Mouse (Mus musculus) G1E (cell line): ENCODE data around the gene Klhl30. TPM values are rescaled to one million over a fixed set of nuclear protein-coding genes. Genes with fewer than 3 reads are reported as not detected.
A peak's percentile ranks its signal among the peaks of the same experiment; 100 is the strongest.

Experiments
- ATAC-seq: 2 replicates; pipeline ENCODE4 v1.8.0; 2016; ENCODE audit warnings: mild to moderate bottlenecking; ENCODE audit not compliant: insufficient number of reproducible peaks, poor library complexity, low FRiP score, severe bottlenecking; ENCODE audit errors: extremely low read depth
- DNase-seq: peaks from one replicate; pipeline ENCODE4 v3.0.0; 2012; ENCODE audit warnings: low spot score
- H3K27me3 ChIP-seq: 2 replicates; pipeline ENCODE4 v1.6.1; 2012; ENCODE audit warnings: mild to moderate bottlenecking, low read length, inconsistent platforms; ENCODE audit not compliant: insufficient read depth
- H3K36me3 ChIP-seq: replicated peaks from 2 replicates; pipeline ENCODE3; 2012; ENCODE audit warnings: mild to moderate bottlenecking, inconsistent platforms
- H3K4me1 ChIP-seq: 2 replicates; pipeline ENCODE4 v1.6.1; 2012; ENCODE audit warnings: low read depth, low read length, inconsistent platforms, mixed read lengths; ENCODE audit not compliant: insufficient read depth
- H3K4me3 ChIP-seq: 2 replicates; pipeline ENCODE4 v1.5.1; 2012; ENCODE audit warnings: low read depth, mild to moderate bottlenecking, inconsistent platforms, low read length, moderate library complexity, mixed read lengths
- H3K9me3 ChIP-seq: replicated peaks from 2 replicates; pipeline ENCODE4 v1.6.1; 2012; ENCODE audit warnings: inconsistent platforms
- GATA2 ChIP-seq: IDR thresholded peaks from 2 replicates; pipeline ENCODE4 v1.6.1; 2012; ENCODE audit warnings: low read depth, low read length, inconsistent platforms, borderline replicate concordance
- polyA plus RNA-seq: library from polyadenylated mRNA; stranded (reverse); fragments of >175 nt; gene quantifications from 2 replicates; pipeline ENCODE4 v1.2.3, GENCODE M21; 2012
- total RNA-seq, 2 experiments: library from RNA; stranded (forward) in 1 of 2; stranded (reverse) in 1 of 2; fragments of 200-1000 nt in 1 of 2; fragments of >200 nt in 1 of 2; fragmentation: Nextera tagmentation in 1 of 2; gene quantifications; 2 replicates each; pipeline ENCODE4 v1.2.3; 2014 to 2017

Gene Klhl30
- total and polyA plus RNA-seq, 3 experiments, result 0.16 TPM; not detected in 2

- H3K4me1 ChIP-seq, result peaks cover 37% of the 10 kb centered on the region
- H3K36me3 ChIP-seq, result peaks cover 37% of the 10 kb centered on the region
- ATAC-seq (no peak), DNase-seq (no peak)
- no peak for TF ChIP-seq GATA2
- peaks cover 13% of the 10 kb centered on the region for H3K27me3 ChIP-seq
- no peaks in the 10 kb centered on the region for H3K9me3 ChIP-seq
- peak overlapping the region; percentile 80 for H3K4me3 ChIP-seq
Measured at GRCm38 (mm10) chr1:91411631-91412285, 60.9 kb downstream of the Klhl30 start.

Other genes starting within 250 kb of the Klhl30 start
- not detected in 2 replicates for gene Rbm44, start 205.9 kb upstream of the Klhl30 start, total RNA-seq (2014; fragmentation: Nextera tagmentation)
- 0.23 and 0.27 TPM in 2 replicates for gene Rbm44, start 205.9 kb upstream of the Klhl30 start, total RNA-seq (2017)
- not detected in 2 replicates for gene Rbm44, start 205.9 kb upstream of the Klhl30 start, polyA plus RNA-seq
- not detected in 2 replicates for gene Ramp1, start 171.2 kb upstream of the Klhl30 start, total RNA-seq (2014; fragmentation: Nextera tagmentation)
- gene Ramp1, start 171.2 kb upstream of the Klhl30 start, total RNA-seq (2017), result 0.11 TPM in 1 of 2 replicates, not detected in the other
- gene Ramp1, start 171.2 kb upstream of the Klhl30 start, polyA plus RNA-seq, result 0.02 and 0.10 TPM in 2 replicates
- 85.6 and 90.7 TPM in 2 replicates for gene Ube2f, start 100.7 kb upstream of the Klhl30 start, total RNA-seq (2014; fragmentation: Nextera tagmentation)
- 52.9 and 61.3 TPM in 2 replicates for gene Ube2f, start 100.7 kb upstream of the Klhl30 start, total RNA-seq (2017)
- 11.9 and 16.6 TPM in 2 replicates for gene Ube2f, start 100.7 kb upstream of the Klhl30 start, polyA plus RNA-seq
- gene Scly, start 52.7 kb upstream of the Klhl30 start, total RNA-seq (2014; fragmentation: Nextera tagmentation), result 16.0 and 16.6 TPM in 2 replicates
- gene Scly, start 52.7 kb upstream of the Klhl30 start, total RNA-seq (2017), result 8.1 and 10.5 TPM in 2 replicates
- 9.5 and 10.1 TPM in 2 replicates for gene Scly, start 52.7 kb upstream of the Klhl30 start, polyA plus RNA-seq
- gene Espnl, start 28.9 kb upstream of the Klhl30 start, total RNA-seq (2014; fragmentation: Nextera tagmentation), result 0.78 and 1.1 TPM in 2 replicates
- gene Espnl, start 28.9 kb upstream of the Klhl30 start, total RNA-seq (2017), result 0.93 and 0.99 TPM in 2 replicates
- 0.17 and 0.19 TPM in 2 replicates for gene Espnl, start 28.9 kb upstream of the Klhl30 start, polyA plus RNA-seq
- gene Erfe, start 15.4 kb downstream of the Klhl30 start, total RNA-seq (2014; fragmentation: Nextera tagmentation), result 1.2 and 2.1 TPM in 2 replicates
- 0.81 and 0.93 TPM in 2 replicates for gene Erfe, start 15.4 kb downstream of the Klhl30 start, total RNA-seq (2017)
- gene Erfe, start 15.4 kb downstream of the Klhl30 start, polyA plus RNA-seq, result 0.78 and 0.94 TPM in 2 replicates
- gene Ilkap, start 47.8 kb downstream of the Klhl30 start, total RNA-seq (2014; fragmentation: Nextera tagmentation), result 76.8 and 86.5 TPM in 2 replicates
- gene Ilkap, start 47.8 kb downstream of the Klhl30 start, total RNA-seq (2017), result 194 and 208 TPM in 2 replicates
- 86.6 and 104 TPM in 2 replicates for gene Ilkap, start 47.8 kb downstream of the Klhl30 start, polyA plus RNA-seq
- gene Hes6, start 63.0 kb downstream of the Klhl30 start, total RNA-seq (2014; fragmentation: Nextera tagmentation), result 18.0 and 19.0 TPM in 2 replicates
- 42.2 and 55.1 TPM in 2 replicates for gene Hes6, start 63.0 kb downstream of the Klhl30 start, total RNA-seq (2017)
- 91.5 and 105 TPM in 2 replicates for gene Hes6, start 63.0 kb downstream of the Klhl30 start, polyA plus RNA-seq
- gene Per2, start 108.3 kb downstream of the Klhl30 start, total RNA-seq (2014; fragmentation: Nextera tagmentation), result 13.0 and 15.4 TPM in 2 replicates
- 4.4 and 5.3 TPM in 2 replicates for gene Per2, start 108.3 kb downstream of the Klhl30 start, total RNA-seq (2017)
- 14.2 and 17.5 TPM in 2 replicates for gene Per2, start 108.3 kb downstream of the Klhl30 start, polyA plus RNA-seq
- 9.7 and 10.5 TPM in 2 replicates for gene Traf3ip1, start 143.6 kb downstream of the Klhl30 start, total RNA-seq (2014; fragmentation: Nextera tagmentation)
- gene Traf3ip1, start 143.6 kb downstream of the Klhl30 start, total RNA-seq (2017), result 12.7 and 12.8 TPM in 2 replicates
- 16.1 and 17.8 TPM in 2 replicates for gene Traf3ip1, start 143.6 kb downstream of the Klhl30 start, polyA plus RNA-seq
- 8.3 and 12.9 TPM in 2 replicates for gene Asb1, start 189.5 kb downstream of the Klhl30 start, total RNA-seq (2014; fragmentation: Nextera tagmentation)
- gene Asb1, start 189.5 kb downstream of the Klhl30 start, total RNA-seq (2017), result 25.7 and 28.0 TPM in 2 replicates
- gene Asb1, start 189.5 kb downstream of the Klhl30 start, polyA plus RNA-seq, result 9.3 and 12.4 TPM in 2 replicates